Mouse (Mus musculus) thymus, postnatal 25 days (tissue): ENCODE measurements around the gene Ddost.
"Not testable (repeated sequence)": the region's sequence is repeated elsewhere in the genome, so short reads cannot be mapped to it uniquely, and the experiment has no call there.

Experiments used
- DNase-seq: peaks from one replicate; pipeline ENCODE4 v3.0.0; 2022

Ddost gene

DNA sequence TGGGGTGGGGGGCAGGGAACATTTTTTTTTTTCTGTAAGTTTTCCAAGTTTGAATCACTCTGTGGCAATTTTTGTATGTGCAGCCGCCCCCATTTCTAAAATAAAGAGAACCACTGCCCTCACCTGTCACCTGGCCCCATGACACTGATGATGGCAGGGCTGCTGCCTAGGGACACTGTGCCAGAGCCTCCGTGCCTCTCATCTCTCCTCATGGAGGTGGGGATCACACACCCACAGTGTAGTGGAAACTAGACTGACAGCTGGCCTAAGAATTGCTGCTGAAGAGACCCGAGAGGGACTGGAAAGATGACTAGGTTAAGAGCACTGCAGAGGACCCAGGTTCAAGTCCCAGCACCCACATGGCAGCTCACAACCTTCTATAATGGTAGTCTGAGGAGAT, 7.6 kb downstream of the Ddost start:
- no peak for DNase-seq

DNA sequence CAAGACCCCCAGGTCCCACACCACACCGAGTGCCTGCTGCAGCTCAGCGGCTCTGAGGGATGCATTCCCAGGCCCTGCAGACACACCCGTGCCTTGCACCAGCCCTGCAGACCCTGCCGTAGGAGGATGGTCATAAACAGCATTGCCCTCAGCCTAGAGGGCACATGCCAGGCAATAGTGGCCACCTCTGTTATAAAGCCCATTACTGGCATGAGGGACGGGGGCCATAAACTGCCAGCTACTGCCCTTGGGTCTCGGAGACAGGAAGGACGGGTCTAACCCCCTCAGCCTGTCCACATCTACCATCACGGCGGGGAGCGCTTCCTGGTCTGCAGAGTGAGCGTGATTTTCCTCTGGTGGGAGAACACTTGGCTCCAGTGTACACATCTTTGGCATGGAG, 8.5 kb downstream of the Ddost start:
- no peak for DNase-seq

DNA sequence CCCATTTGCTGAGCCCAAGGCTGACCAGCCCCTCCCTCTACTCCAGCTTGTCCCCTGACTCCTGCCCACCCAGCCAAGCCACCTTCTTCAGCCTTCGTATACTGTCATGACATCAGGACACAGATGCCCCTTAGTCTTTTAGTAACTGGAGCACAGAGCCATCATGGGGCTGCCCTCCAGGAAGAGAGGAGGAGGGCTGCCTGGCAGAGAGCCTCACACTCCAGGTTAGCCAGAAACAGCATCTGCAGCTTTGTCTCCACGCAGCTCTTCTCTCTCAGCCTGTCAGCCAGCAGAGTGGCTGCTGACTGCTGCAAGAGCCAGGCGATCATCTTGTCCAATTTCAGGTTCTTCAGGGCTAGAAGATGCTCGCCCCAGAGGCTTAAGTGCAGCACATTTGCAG, 9.3 kb downstream of the Ddost start:
- DNase-seq: no peak

DNA sequence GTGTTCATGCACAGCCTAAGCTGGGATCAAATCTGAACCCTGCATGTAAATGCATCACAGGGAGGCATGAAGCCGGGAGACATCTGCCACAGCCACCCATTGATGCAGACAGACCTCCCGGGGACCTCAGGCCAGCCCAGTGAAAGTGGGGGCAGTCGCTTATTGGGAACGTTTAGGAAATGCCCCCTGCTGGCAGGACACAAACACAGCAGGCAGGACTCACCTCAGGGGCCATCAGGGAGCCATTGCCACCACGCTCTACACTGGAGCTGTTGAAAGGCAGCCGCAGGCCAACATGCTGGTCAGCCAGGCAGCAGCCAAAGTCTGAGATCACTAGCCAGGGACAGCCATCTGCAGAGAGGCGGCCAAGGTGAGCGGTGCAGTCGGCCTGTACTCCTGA, 11.3 kb downstream of the Ddost start:
- peak; percentile 23 for DNase-seq

DNA sequence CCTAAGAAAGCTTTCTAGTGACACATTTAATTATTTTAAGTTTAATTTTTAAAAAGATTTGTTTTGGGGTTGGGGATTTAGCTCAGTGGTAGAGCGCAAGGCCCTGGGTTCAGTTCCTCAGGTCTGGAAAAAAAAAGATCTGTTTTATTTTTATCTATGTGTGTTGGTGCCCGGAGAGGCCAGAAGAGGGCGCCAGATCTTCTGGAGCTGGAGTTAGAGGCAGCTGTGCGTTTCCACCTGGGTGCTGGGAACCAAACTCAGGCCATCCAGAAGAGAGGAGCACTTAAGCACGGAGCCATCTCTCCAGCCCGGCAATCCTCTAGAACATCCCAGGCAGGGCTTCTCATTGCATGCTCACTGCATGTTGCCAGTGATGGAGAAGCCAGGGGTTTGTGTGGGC, 11.8 kb downstream of the Ddost start:
- DNase-seq: no peak

DNA sequence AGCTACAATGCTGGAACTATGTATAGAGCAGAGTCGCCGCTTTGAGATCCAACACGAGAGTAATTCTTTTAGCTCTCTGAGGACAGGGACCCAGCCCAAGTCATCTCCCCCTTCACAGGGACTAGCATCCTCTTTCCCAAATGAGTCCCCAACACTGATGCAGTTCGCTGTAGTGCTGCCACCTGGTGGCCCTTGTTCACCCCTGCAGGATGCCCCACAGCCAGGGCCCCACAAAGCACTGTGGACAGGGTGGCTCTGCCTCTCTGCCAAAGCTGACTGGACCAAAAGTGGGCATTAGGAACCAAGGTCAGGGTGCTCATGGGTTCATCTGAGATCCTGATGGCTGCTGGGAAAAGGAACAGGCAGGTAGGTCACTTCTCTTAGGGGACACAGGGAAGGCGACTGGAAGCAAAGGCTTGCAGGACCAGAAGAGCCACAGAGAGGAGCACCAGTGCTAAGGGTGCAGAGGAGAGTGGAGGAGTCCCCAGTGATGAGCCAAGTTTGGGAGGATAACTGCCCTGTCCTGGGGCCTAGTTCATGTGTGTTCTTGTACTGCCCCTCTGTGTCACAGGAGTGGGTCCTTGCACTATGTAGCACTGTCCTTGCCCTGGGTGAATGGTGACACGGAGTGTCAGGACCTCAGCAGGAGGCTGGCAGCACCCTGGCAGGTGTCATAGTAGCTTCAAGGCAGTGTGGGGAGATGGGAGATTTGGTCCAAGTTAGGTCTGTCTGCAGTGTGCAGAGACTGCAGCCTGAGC, 14.2 kb downstream of the Ddost start:
- peak; percentile 64 for DNase-seq

DNA sequence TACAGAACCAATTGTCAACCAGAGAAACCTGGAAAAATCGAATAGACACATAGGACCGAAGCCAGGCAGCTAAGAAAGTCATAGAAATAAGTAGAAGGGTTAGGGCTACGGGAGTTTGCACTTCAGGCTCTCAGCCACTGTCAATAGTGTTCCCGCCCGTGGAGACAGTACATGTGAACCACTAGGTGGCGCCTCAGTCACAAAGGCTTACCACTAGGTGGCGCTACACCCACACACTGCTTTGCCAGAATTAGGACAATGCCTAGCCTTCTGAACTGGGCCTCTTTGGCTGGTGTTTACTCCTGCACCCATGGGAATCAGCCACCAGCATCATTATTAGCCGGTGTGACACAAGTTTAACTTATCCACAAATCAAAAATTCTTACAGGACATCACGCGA, 15.0 kb downstream of the Ddost start:
- DNase-seq: peak; percentile 79

DNA sequence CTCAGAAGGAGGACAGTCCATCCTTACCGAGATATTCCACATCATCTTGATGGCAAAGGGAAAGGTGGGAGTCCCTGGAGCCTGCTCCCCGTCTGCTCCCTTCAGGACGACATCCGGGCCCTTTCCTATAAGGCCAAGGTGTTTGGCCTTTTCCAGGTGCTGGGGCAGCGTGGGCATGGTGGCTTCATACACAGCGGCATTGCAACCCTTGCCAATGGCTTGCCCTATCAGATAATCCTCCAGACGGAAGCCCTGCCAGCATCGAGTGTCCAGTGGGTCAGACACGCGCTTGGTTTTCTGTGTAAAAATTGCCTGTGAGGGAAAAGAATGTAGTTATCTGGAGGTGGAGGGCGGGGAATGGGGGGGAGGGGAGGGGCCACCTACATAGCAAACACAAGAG, 16.2 kb downstream of the Ddost start:
- no peak for DNase-seq

DNA sequence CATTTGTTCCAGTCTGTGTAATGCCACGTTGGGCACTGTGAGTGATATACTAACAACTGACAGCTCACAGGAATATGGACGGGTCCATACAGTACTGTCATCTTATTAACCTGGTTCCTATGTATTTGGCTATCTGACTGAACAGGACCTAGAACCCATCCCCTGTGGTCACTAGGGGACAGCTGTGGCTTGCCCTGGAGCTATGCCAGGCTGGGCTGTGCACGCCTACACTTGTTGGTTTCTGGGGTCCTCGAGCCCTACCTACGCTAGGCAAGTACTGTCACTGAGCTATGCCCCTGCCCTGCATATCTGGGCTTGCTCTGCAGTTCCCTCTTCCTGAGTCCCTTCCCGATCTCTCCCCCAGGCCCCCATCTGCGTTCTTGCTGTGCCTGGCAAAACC, 17.0 kb downstream of the Ddost start:
- no peak for DNase-seq

DNA sequence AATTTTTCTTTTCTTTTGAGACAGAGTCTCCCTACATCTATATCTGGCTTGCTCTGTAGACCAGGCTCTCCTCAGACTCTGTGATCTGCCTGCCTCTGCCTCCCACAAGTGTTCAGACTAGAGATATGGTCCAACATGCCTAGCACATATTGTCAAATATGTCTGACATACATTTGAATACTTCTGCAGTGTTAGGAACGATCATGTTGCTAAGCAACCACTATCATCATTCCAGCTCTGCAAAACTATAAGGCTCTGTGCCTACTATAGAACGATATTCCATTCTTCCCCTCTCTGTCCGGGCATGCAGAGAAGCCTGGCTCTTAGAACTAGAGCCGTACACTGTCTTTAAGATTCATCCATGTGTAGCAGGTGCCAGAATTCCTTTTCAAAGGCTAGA, 18.2 kb downstream of the Ddost start:
- no peak for DNase-seq

DNA sequence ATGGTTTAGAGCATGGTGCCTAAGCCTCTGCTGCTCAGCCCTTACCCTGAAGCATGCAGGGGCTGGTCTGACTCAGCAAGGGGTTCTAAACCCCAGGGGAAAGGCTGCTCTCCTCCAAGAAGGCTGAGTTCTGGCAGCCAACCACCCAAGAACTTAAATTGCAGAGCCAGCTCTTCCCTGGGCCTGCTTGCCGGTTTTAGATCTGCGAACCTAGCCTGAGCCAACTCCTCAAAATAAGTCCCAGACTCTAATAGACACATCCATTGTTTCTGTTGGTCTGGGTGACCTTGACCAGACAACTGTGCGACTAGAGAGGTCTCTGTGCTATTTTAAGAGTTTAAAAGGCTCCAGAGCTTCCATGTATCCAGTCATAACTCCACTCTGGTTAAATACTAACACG, 19.2 kb downstream of the Ddost start:
- DNase-seq: no peak

DNA sequence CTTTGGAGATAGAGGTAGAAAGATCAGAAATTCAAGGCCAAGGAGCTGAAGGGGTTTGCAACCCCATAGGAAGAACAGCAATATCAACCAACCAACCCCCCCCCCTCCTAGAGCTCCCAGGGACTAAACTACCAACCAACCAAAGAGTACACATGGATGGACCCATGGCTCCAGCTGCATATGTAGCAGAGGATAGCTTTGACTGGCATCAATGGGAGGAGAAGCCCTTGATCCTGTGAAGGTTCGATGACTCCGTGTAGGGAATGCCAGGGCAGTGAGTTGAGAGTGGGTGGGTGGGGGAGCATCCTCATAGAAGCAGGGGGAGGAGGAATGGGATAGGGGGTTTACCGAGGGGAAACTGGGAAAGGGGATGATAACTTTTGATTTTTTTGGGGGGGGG, 19.9 kb downstream of the Ddost start:
- DNase-seq: no peak

DNA sequence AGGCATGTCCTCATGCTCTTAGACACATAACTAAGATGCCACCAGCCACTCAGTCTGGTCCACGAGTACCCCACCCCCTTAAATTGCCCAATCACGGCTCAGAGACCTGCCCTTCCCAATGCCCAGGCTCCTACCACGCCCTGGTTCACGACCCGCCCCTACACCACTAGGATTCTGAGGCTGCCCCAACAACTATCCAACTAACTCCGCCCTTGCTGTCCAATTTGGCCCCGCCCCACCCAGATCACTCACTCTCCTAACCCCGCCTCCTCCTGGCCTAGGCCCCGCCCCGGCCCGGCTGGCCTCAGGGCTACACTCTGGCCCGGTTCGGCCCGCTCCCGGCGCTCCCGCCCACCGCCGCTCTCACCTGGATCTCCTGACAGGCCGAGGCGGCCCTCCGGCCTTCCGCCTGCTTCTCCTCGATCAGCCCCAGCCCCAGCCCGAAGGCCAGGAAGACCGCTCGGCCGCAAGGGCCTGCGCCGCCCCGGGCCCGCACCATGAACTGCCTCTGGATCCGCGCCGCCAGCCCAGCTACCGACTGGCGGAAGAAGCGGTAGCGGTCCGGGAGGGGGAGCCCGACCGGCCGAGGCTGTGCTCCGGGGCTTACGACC, 21.0 kb downstream of the Ddost start:
- peak; percentile 91 for DNase-seq

DNA sequence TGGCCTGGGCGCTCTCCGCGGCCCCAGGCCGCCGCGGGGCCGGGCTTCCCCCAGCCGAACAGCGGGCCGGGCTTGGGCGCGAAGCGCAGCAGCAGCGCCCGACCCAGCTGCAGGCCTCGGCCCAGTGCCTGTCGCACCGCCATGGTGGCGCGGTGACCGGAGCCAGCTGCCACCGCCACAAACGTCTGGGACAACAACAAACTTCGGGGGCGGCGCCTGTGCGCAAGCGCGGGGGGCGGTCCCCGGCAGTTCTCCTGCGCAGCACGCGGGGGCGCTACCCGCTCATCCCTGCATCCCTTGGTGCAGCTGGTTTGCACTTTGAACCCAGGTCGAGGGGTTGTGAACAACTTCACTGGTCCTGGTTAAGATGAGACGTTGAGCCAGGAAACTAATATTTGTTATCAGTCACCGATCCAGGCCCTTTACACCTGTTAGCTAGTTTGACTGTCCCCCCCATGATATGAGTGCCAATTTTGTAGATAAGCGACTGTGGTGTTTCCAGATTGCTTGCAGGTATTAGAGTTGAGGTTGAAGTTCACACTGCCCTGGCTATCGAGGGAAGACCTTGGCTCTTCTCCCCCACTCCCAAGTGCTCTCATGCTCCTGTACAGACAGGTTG, 21.7 kb downstream of the Ddost start, which contains the start of gene Pink1:
Gene Pink1 (minus strand): TSS at position 231 of the 619 bp plus-strand sequence.
- DNase-seq: peak; percentile 94

DNA sequence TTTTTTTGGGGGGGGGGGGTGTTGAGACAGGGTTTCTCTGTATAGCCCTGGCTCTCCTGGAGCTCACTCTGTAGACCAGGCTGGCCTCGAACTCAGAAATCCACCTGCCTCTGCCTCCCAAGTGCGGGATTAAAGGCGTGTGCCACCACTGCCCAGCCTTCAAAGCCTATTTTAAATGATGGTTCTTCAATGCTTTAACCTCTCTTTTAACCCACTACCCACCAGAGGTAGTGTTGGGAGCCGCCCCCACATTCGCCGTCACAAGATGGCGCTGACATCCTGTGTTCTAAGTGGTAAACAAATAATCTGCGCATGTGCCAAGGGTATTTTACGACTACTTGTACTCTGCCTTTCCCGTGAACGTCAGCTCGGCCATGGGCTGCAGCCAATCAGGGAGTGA, 22.6 kb downstream of the Ddost start:
- DNase-seq: not testable (repeated sequence)

DNA sequence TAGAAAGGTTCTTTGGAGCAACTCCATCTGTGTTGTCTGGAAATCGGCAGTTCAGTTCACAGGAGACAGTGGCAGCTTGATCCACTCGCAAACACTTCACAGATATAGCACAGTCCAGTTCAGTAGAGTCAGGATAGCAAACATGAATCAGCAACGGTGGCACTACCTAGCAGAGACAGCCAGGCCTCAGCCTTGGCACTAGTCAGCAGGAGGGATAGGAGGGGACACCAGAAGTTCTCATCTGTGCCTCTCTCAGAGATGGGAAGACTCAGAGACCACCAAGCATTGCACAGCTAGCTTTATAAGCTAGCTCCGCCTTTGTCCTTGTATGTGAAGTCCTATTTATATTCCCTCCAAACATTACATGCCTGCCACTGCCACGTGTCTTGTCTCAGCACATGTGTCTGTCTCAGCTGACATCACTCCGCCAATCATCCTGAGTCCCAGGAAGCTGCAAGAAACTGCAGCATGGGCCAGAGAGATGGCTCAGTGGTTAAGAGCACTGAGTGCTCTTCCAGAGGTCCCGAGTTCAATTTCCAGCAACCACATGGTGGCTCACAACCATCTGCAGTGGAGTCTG, 23.5 kb downstream of the Ddost start:
- no peak for DNase-seq

DNA sequence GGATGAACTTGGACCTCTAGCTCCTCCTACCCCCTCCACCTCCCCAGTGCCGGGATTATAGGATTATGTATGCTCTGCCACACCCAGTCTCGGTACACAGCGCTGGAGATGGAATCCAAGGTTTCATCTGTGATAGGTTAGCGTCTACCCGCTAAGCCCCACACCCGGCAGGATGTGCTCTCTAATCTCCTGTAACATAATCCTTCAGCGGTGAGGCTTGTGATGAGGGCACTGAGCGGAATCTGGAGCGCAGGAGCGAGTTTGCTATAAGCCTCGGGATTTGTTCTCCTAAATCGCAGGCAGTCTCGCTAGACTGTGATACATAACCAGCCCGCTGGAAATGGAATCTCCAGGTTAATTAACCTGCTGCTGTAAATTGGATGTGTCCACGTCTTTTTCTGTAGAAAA, 25.7 kb downstream of the Ddost start:
- DNase-seq: no peak

DNA sequence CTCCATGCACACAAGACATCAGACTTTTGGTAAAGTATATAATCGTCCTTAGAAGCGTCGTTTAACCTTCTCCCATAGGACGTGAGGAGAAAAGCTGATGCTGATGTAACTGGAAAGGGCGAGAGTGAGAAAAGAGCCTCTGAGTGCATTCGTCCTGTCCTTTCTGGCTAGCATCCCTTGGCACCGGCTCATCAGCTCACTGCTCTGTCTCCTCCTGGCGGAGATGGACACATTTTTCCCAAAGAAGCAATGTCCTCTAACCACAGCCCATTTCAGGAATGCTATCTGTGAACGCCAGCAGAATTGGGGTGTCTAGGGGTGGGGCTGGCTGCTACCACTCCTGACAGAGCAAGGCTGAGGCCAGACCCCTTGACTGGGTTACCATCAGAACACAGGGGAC, 27.1 kb downstream of the Ddost start:
- DNase-seq: no peak

DNA sequence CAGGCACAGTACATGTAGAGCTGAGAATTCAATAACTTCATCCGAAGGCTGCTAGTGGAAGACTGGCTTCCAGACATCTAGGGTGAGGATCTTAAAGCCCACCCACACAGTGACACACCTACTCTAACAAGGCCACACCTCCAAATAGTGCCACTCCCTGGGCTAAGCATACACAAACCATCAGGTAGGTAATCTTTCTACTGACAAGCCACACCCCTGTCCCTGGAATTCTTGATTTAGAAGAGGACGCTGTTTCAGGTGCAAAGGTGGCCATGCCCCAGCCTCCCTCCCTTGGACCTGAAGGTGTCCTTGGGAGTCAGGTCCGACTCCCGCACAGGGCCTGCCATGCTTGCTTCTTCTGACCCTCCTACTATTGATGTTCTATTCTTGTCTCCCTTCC, 28.6 kb downstream of the Ddost start:
- no peak for DNase-seq

DNA sequence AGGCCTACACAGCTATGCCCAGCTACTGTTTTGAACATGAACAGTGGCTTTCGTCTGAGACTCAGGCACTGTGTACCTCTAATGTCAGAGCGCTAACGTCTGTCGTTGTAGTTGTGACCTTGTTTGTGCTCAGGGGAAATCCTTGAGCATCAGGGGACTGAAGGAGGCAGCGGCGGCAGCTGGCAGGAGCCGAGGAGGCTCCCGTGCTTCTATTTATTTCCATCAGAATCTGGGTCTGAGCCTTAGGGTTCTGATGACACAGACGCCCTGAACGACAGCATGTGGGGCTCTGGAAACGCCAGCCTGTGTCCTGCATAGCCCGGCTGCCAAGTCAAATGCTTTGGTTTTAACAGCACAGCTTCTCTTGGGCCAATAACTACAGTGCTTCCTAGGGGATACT, 30.5 kb downstream of the Ddost start:
- DNase-seq: no peak

DNA sequence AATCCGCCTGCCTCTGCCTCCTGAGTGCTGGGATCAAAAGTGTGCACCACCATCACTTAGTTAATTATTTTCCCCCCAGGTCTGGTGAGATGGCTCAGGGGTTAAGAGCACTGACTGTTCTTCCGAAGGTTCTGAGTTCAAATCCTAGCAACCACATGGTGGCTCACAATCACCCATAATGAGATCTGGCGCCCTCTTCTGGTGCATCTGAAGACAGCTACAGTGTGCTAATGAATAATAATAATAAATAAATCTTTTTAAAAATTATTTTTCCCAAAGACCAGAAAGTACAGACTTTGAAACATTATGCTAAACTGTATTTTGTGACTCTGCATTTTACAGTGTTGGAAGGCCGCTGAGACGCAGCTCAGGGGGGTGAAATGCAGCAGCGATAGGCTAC, 31.1 kb downstream of the Ddost start:
- no peak for DNase-seq

DNA sequence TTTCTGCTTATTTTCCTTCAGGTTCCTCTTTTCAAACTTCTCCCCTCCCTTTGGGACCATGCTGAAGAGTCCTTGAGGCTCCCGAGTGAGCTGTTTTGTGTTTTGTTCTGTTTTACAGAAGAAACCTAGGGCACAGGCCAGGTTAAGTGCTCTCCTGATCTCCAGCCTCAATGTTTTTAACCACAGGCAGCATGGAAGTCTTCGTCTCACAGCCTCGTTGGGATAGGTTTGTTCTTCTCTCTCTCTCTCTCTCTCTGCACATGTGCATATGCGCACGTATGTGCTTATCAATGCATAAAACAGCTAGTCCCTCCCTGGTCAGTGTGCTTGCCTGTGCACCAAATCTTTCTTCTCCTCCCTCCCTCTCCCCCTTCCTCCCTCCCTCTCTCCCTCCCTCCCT, 32.3 kb downstream of the Ddost start:
- DNase-seq: no peak

DNA sequence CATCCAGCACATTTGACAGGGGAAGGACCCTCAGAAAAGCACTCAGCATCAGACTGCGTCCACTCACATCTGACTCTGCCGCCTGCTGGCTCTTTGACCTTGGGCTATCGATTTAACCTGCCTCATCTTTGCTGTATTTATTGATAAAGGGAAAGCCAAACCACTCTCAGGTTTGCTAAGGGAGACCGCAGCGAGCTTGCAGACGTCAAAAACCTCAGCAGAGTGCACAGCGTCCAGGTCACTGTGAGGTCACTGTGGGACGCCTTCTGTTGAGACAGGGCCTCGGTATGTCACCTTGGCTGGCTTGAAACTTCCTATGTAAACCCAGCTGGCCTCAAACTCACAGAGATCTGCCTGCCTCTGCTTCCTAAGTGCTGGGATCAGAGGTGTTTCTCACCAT, 32.8 kb downstream of the Ddost start:
- no peak for DNase-seq

DNA sequence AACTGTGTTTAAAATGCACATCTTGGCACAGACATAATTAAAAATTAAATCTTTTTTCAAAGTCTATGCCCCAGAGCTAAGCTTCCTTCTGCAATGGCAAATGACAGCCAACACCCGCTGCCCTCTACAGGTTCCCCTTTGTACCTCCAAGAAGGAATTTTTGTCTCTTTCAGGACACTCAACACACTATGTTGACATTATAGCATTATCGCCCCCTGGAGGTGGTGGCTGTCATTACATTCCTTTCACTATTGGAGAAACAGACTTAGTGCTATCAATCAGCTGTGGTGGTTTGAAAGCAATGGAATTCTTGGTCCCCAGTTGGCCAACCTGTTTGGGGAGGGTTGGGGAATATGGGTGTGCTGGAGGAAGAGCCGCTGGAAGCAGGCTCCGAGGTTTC, 35.4 kb downstream of the Ddost start:
- peak; percentile 38 for DNase-seq
